Comparison of ENCODE assay signal across 8 mouse cellular contexts in the genomic region with DNA sequence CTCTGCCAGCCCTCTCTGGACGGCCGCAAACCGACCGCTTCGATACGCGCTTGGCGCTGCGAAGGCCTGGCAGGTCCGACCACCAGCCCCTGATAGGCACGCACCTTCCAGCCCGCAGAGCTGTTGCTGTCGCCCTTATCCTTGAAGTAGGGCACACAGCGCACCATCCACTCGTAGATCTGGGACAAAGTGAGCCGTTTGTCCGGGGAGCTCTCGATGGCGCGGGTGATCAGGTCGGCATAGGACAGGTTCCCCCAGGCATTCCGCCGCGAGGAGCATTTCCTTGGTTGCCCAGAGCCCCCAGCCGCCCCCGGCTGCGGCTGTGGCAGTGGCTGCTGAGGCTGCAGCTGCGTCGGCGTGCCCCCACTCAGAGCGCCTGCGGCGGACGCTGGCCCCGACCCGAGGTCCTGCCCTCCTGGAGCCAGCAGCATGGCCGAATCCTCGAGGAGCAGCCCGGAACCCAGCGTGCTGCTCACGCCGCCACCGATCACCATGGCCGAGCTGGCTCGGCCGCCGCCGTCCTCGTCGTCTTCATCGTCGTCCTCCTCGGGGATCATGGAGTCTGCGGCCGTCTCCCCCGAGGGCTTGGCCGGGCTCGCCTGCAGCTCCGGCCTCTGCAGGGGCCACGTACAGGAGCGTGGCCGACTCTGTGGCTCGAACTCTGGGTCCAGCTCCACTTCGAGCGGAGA. TPM values are rescaled to one million over a fixed set of nuclear protein-coding genes. Genes with fewer than 3 reads are reported as not detected.
DNase-seq lines count a peak whose midpoint lies in the region; ATAC-seq and TF ChIP-seq lines count a peak whose summit lies in the region.

No protein-coding gene starts in this region.

- peak overlapping the region; percentile 92 for H3K4me3 ChIP-seq in kidney, embryonic 16.5 days (ENCODE audit: low read length)

- peak; percentile 19 to 24 for DNase-seq in left cerebral cortex, adult 18-20 months (ENCODE audit: low spot score in 2 of 2)
- no peak for DNase-seq in left cerebral cortex, postnatal 25 days (ENCODE audit: low spot score in 2 of 2)
- DNase-seq in brain, embryonic 14.5 days (ENCODE audit: low read depth) = peak; percentile 44
- peak; percentile 42 for DNase-seq in gastrocnemius, postnatal 10 days
- DNase-seq in lung, postnatal 4 days = peak; percentile 51 to 66
- peak; percentile 27 for DNase-seq in splenic B cell, adult 2 months (ENCODE audit: low read depth, low spot score)

- H3K27ac ChIP-seq in kidney, embryonic 16.5 days (ENCODE audit: low read length) = peak overlapping the region; percentile 100

- TF ChIP-seq CTCF in brain, embryonic 14.5 days (IDR thresholded peaks at IDR 0.05; ENCODE audit: borderline replicate concordance, extremely low read depth, insufficient read depth, insufficient read length) = no peak

- ATAC-seq in kidney, embryonic 16.5 days (ENCODE audit: low FRiP score, low TSS enrichment) = no peak
- no peak for ATAC-seq in monocyte, adult 5-6 weeks (replicated peaks; ENCODE audit: insufficient number of reproducible peaks, low FRiP score, low TSS enrichment, poor library complexity, severe bottlenecking)

- H3K27me3 ChIP-seq in kidney, embryonic 16.5 days (ENCODE audit: insufficient read depth, low read length) = no peaks in the 10 kb centered on the region
- no peaks in the 10 kb centered on the region for H3K27me3 ChIP-seq in splenic B cell, adult 2 months (ENCODE audit: control insufficient read depth, insufficient read depth, low read length, poor library complexity, severe bottlenecking)

- H3K9me3 ChIP-seq in kidney, embryonic 16.5 days (ENCODE audit: low read length) = no peaks in the 10 kb centered on the region

- peak overlapping the region; percentile 98 for H3K4me2 ChIP-seq in kidney, embryonic 16.5 days (replicated peaks; ENCODE audit: low read depth, low read length)

- intact Hi-C loops in left cerebral cortex, postnatal 25 days (cut with DNase I) = loop anchor here (5.0 kb wide), 4 partner anchors 248 to 463 kb away; no protein-coding TSS in a partner anchor

- H3K36me3 ChIP-seq in kidney, embryonic 16.5 days (ENCODE audit: insufficient read depth, low read length) = no peaks in the 10 kb centered on the region
- H3K36me3 ChIP-seq in splenic B cell, adult 2 months (ENCODE audit: control insufficient read depth, insufficient read depth, low read length, poor library complexity, severe bottlenecking) = no peaks in the 10 kb centered on the region

- H3K4me1 ChIP-seq in kidney, embryonic 16.5 days (ENCODE audit: insufficient read depth, low read length) = peaks cover 53% of the 10 kb centered on the region

- TF ChIP-seq POLR2A in brain, embryonic 14.5 days (IDR thresholded peaks at IDR 0.05; ENCODE audit: borderline replicate concordance, extremely low read depth, insufficient read depth, insufficient read length, poor library complexity, severe bottlenecking) = no peak

- peak overlapping the region; percentile 91 for H3K9ac ChIP-seq in kidney, embryonic 16.5 days (replicated peaks; ENCODE audit: low read length)

- 2% methylated on average over 65 of the region's 65 CpGs for WGBS in kidney, embryonic 16.5 days

RNA-seq across cellular contexts. Expression of gene Foxo3, which starts 1.7 kb away (rescaled TPM):
- 10 to 100 TPM; 71.8 to 72.4 TPM for total RNA-seq in left cerebral cortex, adult 18-20 months (2021)
- total RNA-seq in left cerebral cortex, postnatal 25 days (2021) = 10 to 100 TPM; 65.4 to 73.7 TPM
- 9.5 and 14.6 TPM in 2 replicates for polyA plus RNA-seq in brain, embryonic 14.5 days (2012; rRNA removed)
- total RNA-seq in gastrocnemius, postnatal 10 days (2021) = 10 to 100 TPM; 31.4 to 43.5 TPM
- polyA plus RNA-seq in kidney, embryonic 16.5 days (2015; fragmentation: Nextera tagmentation; extraction: Ambion mirVana) = 5.9 and 6.3 TPM in 2 replicates
- 39.6 to 56.4 TPM (median 43.8 TPM) in 3 replicates for total RNA-seq in monocyte, adult 5-6 weeks (2017)

Comparison
In these comparisons a context has a peak if more than half of its experiments do, and no peak if none do; other contexts are left out.
1. DNase-seq: peak in left cerebral cortex, adult 18-20 months (2 of 2), brain, embryonic 14.5 days (single experiment), gastrocnemius, postnatal 10 days (single experiment), lung, postnatal 4 days (2 of 2) and splenic B cell, adult 2 months (single experiment); none in left cerebral cortex, postnatal 25 days (0 of 2).